Mouse (Mus musculus) retina, postnatal 7 days (tissue): ENCODE results near the gene Gon7.

Experiments used
- DNase-seq: peaks from one replicate; pipeline ENCODE4 v3.0.0-alpha.2; 2012; ENCODE audit warnings: low read depth, low spot score

The Gon7 gene

GRCm38 (mm10) chr12:102757689-102758402, at the start of gene Gon7, which contains the start of the genes Gm28051 and Ubr7:
Gon7 (minus strand) TSS chr12:102757803.
Gm28051 (minus strand) TSS chr12:102757765.
Ubr7 (plus strand) TSS chr12:102757967.
- DNase-seq, result peak; percentile 96

- no peak for DNase-seq
Measured at GRCm38 (mm10) chr12:102799528-102799927, 41.9 kb upstream of the Gon7 start.

GRCm38 (mm10) chr12:102787927-102788326, 30.3 kb upstream of the Gon7 start:
- no peak for DNase-seq

- no peak for DNase-seq
Measured at GRCm38 (mm10) chr12:102785593-102785985, 28.0 kb upstream of the Gon7 start.

GRCm38 (mm10) chr12:102784899-102785592, 27.4 kb upstream of the Gon7 start:
- no peak for DNase-seq

- DNase-seq, result no peak
Measured at GRCm38 (mm10) chr12:102782841-102783240, 25.2 kb upstream of the Gon7 start.

- DNase-seq, result no peak
Measured at GRCm38 (mm10) chr12:102779452-102779851, 21.8 kb upstream of the Gon7 start.

GRCm38 (mm10) chr12:102778151-102778550, 20.5 kb upstream of the Gon7 start:
- DNase-seq, result no peak

- no peak for DNase-seq
Measured at GRCm38 (mm10) chr12:102776035-102776434, 18.4 kb upstream of the Gon7 start.

GRCm38 (mm10) chr12:102772676-102773075, 15.1 kb upstream of the Gon7 start:
- DNase-seq, result no peak

GRCm38 (mm10) chr12:102771601-102772000, 14.0 kb upstream of the Gon7 start:
- no peak for DNase-seq

GRCm38 (mm10) chr12:102769000-102769399, 11.4 kb upstream of the Gon7 start:
- no peak for DNase-seq

GRCm38 (mm10) chr12:102763696-102764095, 6.1 kb upstream of the Gon7 start:
- DNase-seq, result no peak

GRCm38 (mm10) chr12:102761668-102762067, 4.1 kb upstream of the Gon7 start:
- no peak for DNase-seq

GRCm38 (mm10) chr12:102758936-102759335, 1.3 kb upstream of the Gon7 start:
- DNase-seq, result no peak

- DNase-seq, result no peak
Measured at GRCm38 (mm10) chr12:102758403-102758756, 777 bp upstream of the Gon7 start, which contains the start of gene Gm20604. Gm20604 (minus strand) TSS chr12:102758672.

- DNase-seq, result no peak
Measured at GRCm38 (mm10) chr12:102757055-102757688, 431 bp downstream of the Gon7 start.

- DNase-seq, result no peak
Measured at GRCm38 (mm10) chr12:102756304-102756703, 1.3 kb downstream of the Gon7 start.

GRCm38 (mm10) chr12:102748256-102748655, 9.3 kb downstream of the Gon7 start:
- no peak for DNase-seq

- no peak for DNase-seq
Measured at GRCm38 (mm10) chr12:102744839-102745238, 12.8 kb downstream of the Gon7 start.

GRCm38 (mm10) chr12:102743589-102744574, 13.7 kb downstream of the Gon7 start, which contains the start of the genes Moap1 and Tmem251:
Moap1 (minus strand) TSS chr12:102743661.
Tmem251 (plus strand) TSS chr12:102743762.
- peak; percentile 83 for DNase-seq
